Mouse (Mus musculus) erythroblast, embryonic 14.5 days (primary cell): ENCODE results near the gene Nrsn2. TPM values are rescaled to one million over a fixed set of nuclear protein-coding genes. Genes with fewer than 3 reads are reported as not detected.

Experiments used
- H3K27me3 ChIP-seq: 2 replicates; pipeline ENCODE4 v1.6.1; 2012; ENCODE audit warnings: inconsistent platforms; ENCODE audit not compliant: control insufficient read depth
- H3K36me3 ChIP-seq: 2 replicates; pipeline ENCODE4 v1.6.1; 2012; ENCODE audit warnings: mild to moderate bottlenecking, inconsistent platforms; ENCODE audit not compliant: control insufficient read depth
- H3K4me1 ChIP-seq: 2 replicates; pipeline ENCODE4 v1.6.1; 2012; ENCODE audit warnings: inconsistent platforms; ENCODE audit not compliant: control insufficient read depth
- H3K4me3 ChIP-seq: replicated peaks from 2 replicates; pipeline ENCODE3; 2012; ENCODE audit warnings: moderate library complexity, mild to moderate bottlenecking, inconsistent platforms
- H3K9me3 ChIP-seq: 2 replicates; pipeline ENCODE4 v1.6.1; 2012; ENCODE audit warnings: low read length, inconsistent platforms, mixed read lengths; ENCODE audit not compliant: control insufficient read depth
- GATA1 ChIP-seq: IDR thresholded peaks from 2 replicates; pipeline ENCODE4 v1.6.1; 2012; ENCODE audit warnings: low read length, inconsistent platforms, mixed read lengths
- TAL1 ChIP-seq: IDR thresholded peaks from 3 replicates; pipeline ENCODE4 v1.6.1; 2012; ENCODE audit warnings: low read length, inconsistent platforms, mixed read lengths
- polyA plus RNA-seq: library from polyadenylated mRNA; stranded (reverse); fragments of >175 nt; gene quantifications from 2 replicates; pipeline ENCODE4 v1.2.3, GENCODE M21; 2012

Nrsn2 gene
- polyA plus RNA-seq, 1 experiment, result not detected

GRCm38 (mm10) chr2:152336856-152337255, 39.6 kb downstream of the Nrsn2 start:
- Histone ChIP-seq H3K36me3 (peaks cover 3% of the 10 kb centered on the region; the same call in 1 of the 2 replicates), H3K9me3 (no peaks in the 10 kb centered on the region), H3K27me3 (peaks cover 11% of the 10 kb centered on the region), H3K4me1 (peaks cover 15% of the 10 kb centered on the region), H3K4me3 (no peak overlapping the region)
- TF ChIP-seq TAL1, result no peak
- TF ChIP-seq GATA1, result no peak

- no peak overlapping the region for H3K4me3 ChIP-seq
- peaks cover 30% of the 10 kb centered on the region for H3K4me1 ChIP-seq
- H3K36me3 ChIP-seq, result peaks cover 9% of the 10 kb centered on the region
- peaks cover 10% of the 10 kb centered on the region; the same call in 1 of the 2 replicates for H3K27me3 ChIP-seq
- TF ChIP-seq TAL1, result no peak
- no peak for TF ChIP-seq GATA1
- H3K9me3 ChIP-seq, result no peaks in the 10 kb centered on the region
These were observed 41.1 kb downstream of the Nrsn2 start for GRCm38 (mm10) chr2:152335289-152335820.

- no peak for TF ChIP-seq GATA1
- TF ChIP-seq TAL1, result no peak
- peaks cover 10% of the 10 kb centered on the region; the same call in 1 of the 2 replicates for H3K27me3 ChIP-seq
- peaks cover 27% of the 10 kb centered on the region for H3K36me3 ChIP-seq
- H3K4me3 ChIP-seq, result no peak overlapping the region
- peaks cover 40% of the 10 kb centered on the region for H3K4me1 ChIP-seq
- H3K9me3 ChIP-seq, result no peaks in the 10 kb centered on the region
These were observed 43.0 kb downstream of the Nrsn2 start for GRCm38 (mm10) chr2:152333345-152334006.

- TF ChIP-seq GATA1 (no peak), TAL1 (no peak)
- peaks cover 34% of the 10 kb centered on the region for H3K36me3 ChIP-seq
These were observed 44.2 kb downstream of the Nrsn2 start, which contains the start of gene Rbck1 for GRCm38 (mm10) chr2:152332101-152332825. TSS of gene Rbck1 (minus strand) at chr2:152332653.

GRCm38 (mm10) chr2:152330858-152331423, 45.5 kb downstream of the Nrsn2 start:
- peaks cover 46% of the 10 kb centered on the region for H3K4me1 ChIP-seq

More at GRCm38 (mm10) chr2:152332101-152332825, 44.2 kb downstream of the Nrsn2 start, which contains the start of gene Rbck1:
- peaks cover 10% of the 10 kb centered on the region; the same call in 1 of the 2 replicates for H3K27me3 ChIP-seq
- peak within 1 kb of the TSS; percentile 82 for H3K4me3 ChIP-seq
- H3K9me3 ChIP-seq, result no peaks in the 10 kb centered on the region
- peaks cover 43% of the 10 kb centered on the region for H3K4me1 ChIP-seq

GRCm38 (mm10) chr2:152327980-152328379, 48.5 kb downstream of the Nrsn2 start:
- peaks cover 38% of the 10 kb centered on the region for H3K4me1 ChIP-seq
- TF ChIP-seq GATA1, result no peak
- H3K27me3 ChIP-seq, result no peaks in the 10 kb centered on the region
- no peak overlapping the region for H3K4me3 ChIP-seq
- peaks cover 76% of the 10 kb centered on the region for H3K36me3 ChIP-seq
- no peaks in the 10 kb centered on the region for H3K9me3 ChIP-seq

More at GRCm38 (mm10) chr2:152330858-152331423, 45.5 kb downstream of the Nrsn2 start:
- TF ChIP-seq TAL1, result peak; percentile 41; the same call in 1 of the 3 replicates
- no peak for TF ChIP-seq GATA1
- Histone ChIP-seq H3K27me3 (peaks cover 3% of the 10 kb centered on the region; the same call in 1 of the 2 replicates), H3K9me3 (no peaks in the 10 kb centered on the region), H3K4me3 (peak overlapping the region; percentile 82), H3K36me3 (peaks cover 48% of the 10 kb centered on the region)

- Histone ChIP-seq H3K27me3 (no peaks in the 10 kb centered on the region), H3K4me1 (peaks cover 30% of the 10 kb centered on the region), H3K4me3 (no peak overlapping the region), H3K9me3 (no peaks in the 10 kb centered on the region), H3K36me3 (peaks cover 89% of the 10 kb centered on the region)
- no peak for TF ChIP-seq TAL1
- TF ChIP-seq GATA1, result no peak
These were observed 49.8 kb downstream of the Nrsn2 start for GRCm38 (mm10) chr2:152326654-152327053.

- Histone ChIP-seq H3K36me3 (peaks cover 94% of the 10 kb centered on the region), H3K4me1 (peaks cover 25% of the 10 kb centered on the region), H3K9me3 (no peaks in the 10 kb centered on the region), H3K4me3 (no peak overlapping the region), H3K27me3 (no peaks in the 10 kb centered on the region)
- no peak for TF ChIP-seq GATA1
These were observed 50.3 kb downstream of the Nrsn2 start for GRCm38 (mm10) chr2:152326157-152326556.

GRCm38 (mm10) chr2:152324842-152325241, 51.6 kb downstream of the Nrsn2 start:
- peaks cover 96% of the 10 kb centered on the region for H3K36me3 ChIP-seq
- H3K27me3 ChIP-seq, result no peaks in the 10 kb centered on the region
- peaks cover 11% of the 10 kb centered on the region for H3K4me1 ChIP-seq
- H3K9me3 ChIP-seq, result no peaks in the 10 kb centered on the region
- TF ChIP-seq TAL1, result no peak
- no peak for TF ChIP-seq GATA1
- H3K4me3 ChIP-seq, result no peak overlapping the region
